Mouse (Mus musculus) lung, postnatal 36 days (tissue): ENCODE measurements at regions not wholly inside any gene's neighbourhood (a gene's known extent, or its start where the extent isn't known, plus 50 kb on each side); places are given as distances from the start of the nearest gene placed in this dataset.
"Not testable (repeated sequence)": the region's sequence is repeated elsewhere in the genome, so short reads cannot be mapped to it uniquely, and the experiment has no call there.

Experiments
- DNase-seq: peaks from one replicate; pipeline ENCODE4 v3.0.0; 2022; ENCODE audit warnings: mixed read lengths

DNA sequence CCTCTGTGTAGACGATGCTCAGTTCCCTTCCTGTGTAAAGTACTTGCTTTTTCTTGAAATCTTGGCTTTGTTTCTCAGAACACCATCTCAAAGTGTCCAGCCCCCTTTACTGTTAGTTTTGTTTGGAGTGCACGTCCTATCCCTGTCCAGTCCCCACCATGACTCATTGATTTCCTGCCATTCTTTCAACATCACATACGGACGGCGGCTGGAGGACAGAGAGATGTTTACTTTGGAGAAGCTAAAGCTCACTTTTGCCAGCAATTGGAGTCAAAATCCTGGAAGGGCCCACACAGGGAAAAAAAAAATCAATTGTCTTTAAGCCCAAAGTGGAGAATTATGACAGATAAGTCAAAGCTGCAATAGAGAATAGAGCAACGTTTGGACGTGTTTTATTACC lies 51.8 kb downstream of the Gm5426 start:
- DNase-seq = peak; percentile 83

- peak; percentile 32 for DNase-seq
Measured at GRCm38 (mm10) chr10:96190168-96190987, 54.0 kb downstream of the Gm5426 start.

DNA sequence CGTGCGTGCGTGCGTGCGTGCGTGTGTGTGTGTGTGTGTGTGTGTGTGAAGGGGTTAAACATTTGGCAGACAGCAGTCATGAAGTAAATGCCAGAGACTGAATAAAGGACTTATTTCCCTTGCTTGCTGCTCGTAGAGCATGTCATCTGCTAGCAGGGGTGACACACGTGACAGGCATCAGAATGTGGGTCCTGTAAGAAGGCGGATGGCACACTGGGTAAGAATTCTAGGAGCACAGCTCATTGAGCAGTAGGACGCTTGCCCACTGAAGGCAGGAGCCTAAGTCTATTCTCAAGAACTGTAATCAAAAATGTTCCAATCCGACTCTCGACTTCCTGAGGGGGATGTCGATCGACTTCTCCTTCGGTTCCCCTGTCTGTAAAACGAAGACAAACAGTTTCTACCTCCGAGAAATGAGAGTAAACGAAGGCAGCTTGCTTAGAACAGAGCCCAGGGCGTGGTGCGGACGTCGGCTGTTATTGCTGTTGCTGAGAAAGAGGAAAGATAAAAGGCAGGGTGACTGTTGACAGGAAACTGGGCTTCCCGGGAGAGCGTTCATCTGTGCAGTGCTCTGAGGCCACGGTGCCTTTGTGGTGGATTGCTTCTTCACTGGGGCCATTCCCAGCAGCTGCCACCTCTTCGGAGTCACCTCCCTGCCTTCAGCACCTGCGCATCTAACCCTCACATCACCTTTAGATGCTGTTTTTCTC lies 64.7 kb downstream of the Gm5426 start:
- peak; percentile 64 for DNase-seq

GRCm38 (mm10) chr10:96201891-96202290 lies 65.5 kb downstream of the Gm5426 start:
- no peak for DNase-seq

DNA sequence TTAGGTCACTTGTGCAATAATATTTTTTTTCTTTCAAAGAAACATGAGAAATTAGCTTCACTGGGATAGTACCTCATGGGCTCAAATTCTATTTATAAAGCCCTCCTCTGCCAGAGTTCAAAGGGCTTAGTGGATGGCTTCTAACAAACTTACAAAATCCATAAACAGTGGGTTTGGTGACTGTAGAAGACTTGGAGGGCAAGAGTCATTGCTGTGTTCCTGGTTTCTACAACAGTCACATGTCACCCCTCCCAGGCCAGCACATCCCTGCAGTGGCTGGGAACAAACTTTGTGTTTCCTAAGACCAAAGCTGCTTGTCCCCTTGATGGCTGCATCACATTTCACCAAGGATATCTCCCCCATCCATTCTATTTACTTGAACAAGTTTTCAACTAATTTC lies 66.5 kb downstream of the Gm5426 start:
- peak; percentile 58 for DNase-seq

DNA sequence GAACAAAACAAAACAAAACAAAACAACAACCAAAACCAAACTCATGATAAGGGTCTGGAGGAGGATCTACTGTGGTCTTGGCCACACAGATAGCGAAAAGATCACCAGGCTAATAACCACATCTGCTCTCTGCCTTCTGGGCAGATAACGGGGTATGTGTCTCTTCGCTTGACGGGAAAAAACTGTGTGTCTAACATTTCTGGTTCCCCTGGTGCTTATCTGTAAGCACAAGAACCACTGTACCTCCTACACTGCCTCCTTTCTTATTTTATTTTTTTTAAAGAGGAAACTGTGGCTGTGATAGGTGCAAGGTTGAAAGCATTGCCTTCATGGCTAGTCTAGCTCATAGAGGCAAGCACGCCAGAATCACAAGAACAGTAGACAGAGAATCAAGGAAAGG lies 67.8 kb downstream of the Gm5426 start:
- no peak for DNase-seq

DNA sequence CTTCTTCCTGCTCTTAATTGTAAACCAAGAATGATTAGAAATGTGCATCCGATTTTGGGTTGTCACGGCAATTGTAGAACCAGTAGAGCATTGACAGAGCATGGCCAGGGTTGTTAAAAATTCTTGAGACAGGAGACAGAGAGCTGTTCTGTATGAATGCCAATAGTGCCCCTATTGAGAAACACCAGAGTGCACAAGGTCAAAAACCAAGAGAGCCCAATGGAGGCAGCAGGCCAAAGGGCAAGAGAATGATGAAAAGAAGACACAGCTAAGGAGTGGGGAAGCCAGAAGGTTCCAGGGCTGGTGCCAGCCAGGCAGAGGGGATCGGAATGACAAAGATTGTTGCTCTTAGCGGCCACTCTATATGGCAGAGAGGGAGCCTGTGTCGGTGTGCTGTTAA lies 72.8 kb downstream of the Gm5426 start:
- peak; percentile 46 for DNase-seq

DNA sequence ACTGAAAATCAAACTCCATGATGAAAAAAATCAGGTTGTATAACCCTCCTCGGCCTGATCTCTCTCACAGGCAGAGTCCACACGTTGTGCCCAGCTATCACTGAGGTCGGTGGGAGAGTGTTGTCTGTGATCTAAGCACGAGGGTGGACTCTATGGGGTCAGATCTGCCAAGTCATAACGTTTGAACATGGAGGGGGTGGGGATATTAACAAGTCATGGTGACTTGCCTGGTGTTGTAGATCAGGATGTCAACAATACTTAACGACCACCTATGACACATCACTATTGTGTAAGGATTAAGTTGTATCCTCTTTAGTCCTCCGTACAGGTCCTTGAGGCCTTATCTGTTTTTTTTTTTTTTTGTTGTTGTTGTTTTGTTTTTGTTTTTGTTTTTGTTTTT lies 74.8 kb downstream of the Gm5426 start:
- no peak for DNase-seq

GRCm38 (mm10) chr10:96213876-96214275 lies 77.5 kb downstream of the Gm5426 start:
- peak; percentile 98 for DNase-seq

GRCm38 (mm10) chr10:96214285-96214684 lies 77.9 kb downstream of the Gm5426 start:
- DNase-seq = no peak

DNA sequence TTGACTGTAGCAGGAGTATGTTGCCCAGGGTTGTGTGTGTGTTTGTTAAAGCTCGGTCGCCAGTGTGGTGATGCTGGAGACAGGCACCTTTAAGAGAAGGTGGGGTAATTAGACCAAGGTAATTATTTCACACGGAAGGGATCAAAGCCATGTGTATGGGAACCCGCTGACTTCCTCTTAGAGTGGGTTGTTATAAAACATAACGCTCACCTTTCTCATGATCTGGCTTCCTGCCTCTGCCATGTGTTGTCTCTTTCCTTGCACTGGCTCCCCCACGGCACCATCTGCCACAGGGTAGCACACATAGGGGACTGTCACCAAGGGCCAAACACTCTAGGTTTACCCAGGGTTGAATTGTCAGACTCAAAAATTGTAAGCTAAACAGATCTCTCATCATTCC lies 78.5 kb downstream of the Gm5426 start:
- no peak for DNase-seq

DNA sequence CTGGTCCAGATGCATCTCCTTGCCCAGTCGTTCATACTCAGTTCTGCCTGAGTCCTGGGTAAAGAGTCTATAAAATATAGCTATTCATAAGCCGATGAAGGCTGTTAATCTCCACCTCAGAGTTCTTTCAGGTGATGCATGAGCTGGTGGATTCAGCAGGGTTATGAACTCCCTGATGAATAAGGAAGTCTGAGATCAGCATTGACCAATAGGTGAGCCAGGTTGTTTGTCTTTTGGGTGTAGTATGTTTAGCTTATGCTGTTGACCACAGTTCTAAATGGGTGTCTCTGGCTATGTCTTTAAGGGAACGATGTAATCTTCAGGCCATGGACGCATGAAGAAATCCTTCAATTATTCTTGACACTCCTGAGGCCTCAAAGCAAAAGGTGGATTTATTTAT lies 84.3 kb downstream of the Gm5426 start:
- no peak for DNase-seq

DNA sequence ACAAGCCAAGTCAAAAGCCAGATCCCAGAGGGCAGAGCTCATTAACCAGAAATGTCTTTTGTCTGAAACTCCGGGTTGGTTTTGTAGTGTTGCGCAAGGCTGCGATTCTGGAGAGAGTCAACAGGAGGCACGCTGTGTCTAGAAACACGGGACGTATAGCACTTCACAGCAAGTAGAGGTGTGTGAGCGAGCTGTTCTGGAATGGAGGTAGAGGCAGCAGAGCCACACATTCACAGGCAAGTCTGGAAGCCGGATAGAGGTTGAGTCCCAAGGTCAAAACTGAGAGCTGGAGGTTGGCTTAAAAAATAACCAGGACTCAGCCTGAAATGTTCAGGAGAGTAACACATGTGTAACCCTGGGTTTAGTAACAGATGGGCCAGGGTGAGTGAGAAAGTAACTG lies 94.0 kb downstream of the Gm5426 start:
- peak; percentile 82 for DNase-seq

DNA sequence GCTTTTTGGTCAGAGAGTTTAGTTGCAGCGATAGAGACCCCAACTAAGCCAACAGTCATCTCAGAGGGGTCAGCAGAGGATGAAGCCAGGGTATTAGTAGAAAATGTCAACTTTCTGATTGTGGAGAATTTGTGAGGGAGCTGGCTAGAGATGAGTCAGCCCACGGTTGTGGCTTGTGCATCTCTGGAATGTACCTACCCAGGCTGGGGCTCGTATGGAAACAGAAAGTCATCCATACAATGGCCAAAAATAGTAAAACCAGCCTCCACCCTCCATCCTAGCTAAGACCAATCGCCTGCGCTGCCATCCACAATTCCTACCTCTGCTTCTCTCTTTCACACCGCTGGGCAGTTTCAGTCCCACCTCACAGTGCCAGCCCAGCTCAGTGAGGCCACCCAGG lies 94.9 kb downstream of the Gm5426 start:
- DNase-seq = no peak

- DNase-seq = no peak
Measured at GRCm38 (mm10) chr10:96232889-96233288, 96.5 kb downstream of the Gm5426 start.

DNA sequence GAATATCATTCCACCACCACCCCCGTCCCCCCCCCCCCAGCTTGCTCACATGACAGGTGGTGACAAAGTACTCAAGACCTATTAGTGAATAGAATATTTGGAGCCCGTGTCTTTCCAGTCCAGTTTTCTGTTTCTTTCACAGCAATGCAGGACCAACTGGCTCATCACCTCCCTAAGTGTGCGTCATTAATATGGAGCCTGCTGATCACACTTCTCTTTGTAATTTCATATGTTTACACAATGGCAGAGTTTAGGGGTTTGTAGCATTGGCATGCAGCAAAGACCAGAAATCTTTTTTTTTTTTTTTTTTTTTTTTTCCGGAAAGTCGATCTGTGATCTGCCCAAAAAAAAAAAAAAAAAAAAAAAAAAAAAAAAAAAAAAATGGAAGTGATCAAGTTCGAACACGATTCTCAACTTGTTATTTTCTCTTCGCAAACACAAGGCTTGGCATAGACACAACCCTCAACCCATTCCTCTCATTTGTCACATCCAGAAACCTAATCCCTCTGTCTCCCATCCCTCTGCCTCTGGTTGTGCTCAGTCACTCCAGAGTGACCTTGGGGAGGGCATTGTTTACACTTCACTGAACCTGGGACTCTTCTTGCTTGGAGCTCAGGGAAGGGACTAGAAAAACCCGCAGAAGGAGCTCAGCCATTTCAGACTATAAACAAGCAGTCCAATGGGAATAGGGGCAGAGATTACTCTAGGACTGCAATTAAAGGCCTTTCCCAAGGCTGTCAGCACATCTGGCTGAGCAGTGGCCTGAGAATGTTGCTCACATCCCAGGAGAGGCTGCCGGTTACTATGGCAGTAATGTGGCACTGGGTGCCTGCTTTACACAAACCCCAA lies 98.4 kb downstream of the Gm5426 start:
- DNase-seq = no peak

DNA sequence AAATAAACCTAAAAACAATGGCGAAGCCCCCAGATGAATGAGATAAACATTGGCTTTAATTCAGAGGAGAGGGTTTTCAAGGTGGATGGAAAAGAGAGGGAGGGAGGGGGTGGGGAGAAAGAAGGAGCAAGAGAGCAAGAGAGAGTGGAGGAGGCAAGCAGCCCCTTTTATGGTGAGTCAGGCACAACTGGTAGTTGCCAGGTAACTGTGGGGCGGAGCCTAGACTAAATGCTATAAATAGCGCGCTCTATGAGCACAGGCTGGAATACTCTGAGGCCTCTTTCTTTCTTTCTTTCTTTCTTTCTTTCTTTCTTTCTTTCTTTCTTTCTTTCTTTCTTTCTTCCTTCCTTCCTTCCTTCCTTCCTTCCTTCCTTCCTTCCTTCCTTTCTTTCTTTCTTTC lies 99.6 kb downstream of the Gm5426 start:
- DNase-seq = not testable (repeated sequence)

DNA sequence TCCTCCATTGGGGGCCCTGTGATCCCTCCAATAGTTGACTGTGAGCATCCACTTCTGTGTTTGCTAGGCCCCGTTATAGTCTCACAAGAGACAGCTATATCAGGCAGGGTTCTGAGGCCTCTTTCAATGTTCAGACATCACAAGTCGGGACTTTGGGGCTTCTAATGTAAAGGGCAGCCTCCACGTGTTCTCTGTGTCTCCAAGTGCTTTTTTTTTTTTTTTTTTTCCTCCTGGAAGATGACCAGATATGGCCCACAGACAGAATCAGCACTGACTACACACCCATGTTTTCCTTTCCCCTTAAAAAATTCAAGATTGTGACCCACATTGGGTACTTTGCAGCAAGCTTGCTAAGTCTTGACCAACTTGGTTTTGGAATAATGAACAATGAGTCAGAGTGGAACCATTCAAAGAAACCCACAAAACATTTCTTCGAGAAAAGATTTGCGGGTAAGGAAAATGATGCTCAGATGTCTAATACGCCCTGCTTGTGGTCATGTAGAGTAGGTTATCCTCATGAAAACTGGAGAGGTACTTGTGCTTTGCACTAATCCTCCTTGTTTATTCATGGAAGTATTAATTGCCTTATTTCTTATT lies 100.5 kb downstream of the Gm5426 start:
- no peak for DNase-seq

GRCm38 (mm10) chr10:96237572-96238130 lies 101.2 kb downstream of the Gm5426 start:
- DNase-seq = no peak

DNA sequence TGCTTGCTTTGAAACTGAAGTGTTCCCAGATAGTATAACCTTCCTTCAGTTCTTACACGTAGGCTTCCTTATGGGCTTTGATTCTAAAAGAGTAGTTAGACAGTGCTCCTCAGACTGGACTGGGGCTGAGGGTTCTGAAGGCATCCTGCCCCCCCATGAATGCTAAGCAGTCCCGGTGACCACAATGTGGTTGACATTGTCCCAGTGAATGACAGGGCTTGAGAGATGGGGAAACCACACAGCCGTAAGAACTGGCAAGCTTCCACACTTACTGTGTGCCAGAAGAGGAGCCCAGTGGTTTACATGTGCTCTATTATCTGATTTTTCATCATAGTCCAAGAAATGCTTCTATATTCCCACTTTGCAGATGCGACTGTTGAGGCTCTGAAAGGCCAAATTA lies 101.8 kb downstream of the Gm5426 start:
- DNase-seq = peak; percentile 62

DNA sequence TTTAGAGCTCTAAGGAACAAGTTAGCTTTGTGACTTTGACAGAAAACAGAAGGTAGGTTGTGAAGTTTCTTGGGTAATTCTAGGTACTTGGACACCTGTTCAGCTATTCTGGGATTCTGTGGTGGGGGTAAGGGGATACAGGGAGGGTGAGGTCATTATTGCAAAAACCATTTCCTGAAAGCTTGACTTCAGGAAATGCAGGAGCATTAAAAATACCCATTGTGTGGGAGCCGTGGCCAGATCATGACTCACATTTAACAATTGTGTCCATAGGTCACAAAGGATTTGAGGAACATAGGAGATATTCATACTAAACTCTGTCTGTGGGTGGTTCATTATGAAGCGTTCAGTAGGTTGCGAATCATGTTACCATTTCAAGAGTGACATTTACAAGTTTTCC lies 102.4 kb downstream of the Gm5426 start:
- peak; percentile 50 for DNase-seq

DNA sequence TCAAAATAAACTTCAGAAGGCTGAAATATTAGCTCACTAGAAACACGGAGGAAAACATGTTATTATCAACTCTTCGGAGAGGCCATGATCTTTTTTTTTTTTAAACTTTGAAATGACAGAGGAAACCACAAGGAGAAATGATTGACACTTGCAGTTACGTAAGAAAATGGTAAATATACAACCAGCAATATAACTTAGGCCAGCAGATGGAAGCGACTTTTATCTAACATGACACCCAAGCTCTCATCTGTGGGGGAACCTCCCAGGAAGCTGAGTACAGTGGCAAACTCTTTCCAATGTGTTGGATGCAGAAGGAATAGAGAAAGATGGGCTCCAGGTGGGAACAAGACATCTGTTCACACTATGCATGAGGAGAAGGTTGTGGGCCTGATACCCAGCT lies 104.2 kb downstream of the Gm5426 start:
- no peak for DNase-seq

- DNase-seq = no peak
Measured at GRCm38 (mm10) chr10:96253671-96254070, 117.3 kb downstream of the Gm5426 start.
